Mouse (Mus musculus) neutrophil, adult 65 days (primary cell): ENCODE data around the gene Prokr1. TPM values are rescaled to one million over a fixed set of nuclear protein-coding genes. Genes with fewer than 3 reads are reported as not detected.

Source experiments
- total RNA-seq: library from RNA; stranded (reverse); gene quantifications from 2 replicates; pipeline ENCODE4 v1.2.4, GENCODE M21; 2023

Prokr1 gene
- 0.16 TPM in 1 of 2 replicates, not detected in the other for total RNA-seq

GRCm38 (mm10) chr6:87590394-87591281 is at the start of gene Prokr1:
Prokr1 (minus strand) TSS chr6:87590743.

GRCm38 (mm10) chr6:87532953-87533710 is 57.4 kb downstream of the Prokr1 start, which contains the start of gene Arhgap25:
Arhgap25 (minus strand) TSS chr6:87533259.

Other genes with a start within 250 kb of the Prokr1 start
- not detected in 2 replicates for gene Gkn1, start 239.8 kb downstream of the Prokr1 start, total RNA-seq
- gene Gkn2, start 217.4 kb downstream of the Prokr1 start, total RNA-seq = not detected in 2 replicates
- gene Gkn3, start 201.8 kb downstream of the Prokr1 start, total RNA-seq = not detected in 2 replicates
- gene Bmp10, start 161.7 kb downstream of the Prokr1 start, total RNA-seq = not detected in 2 replicates
- 112 and 121 TPM in 2 replicates for gene Arhgap25, start 57.5 kb downstream of the Prokr1 start, total RNA-seq
- gene Aplf, start 81.5 kb upstream of the Prokr1 start, total RNA-seq = 2.0 and 2.2 TPM in 2 replicates
- not detected in 2 replicates for gene Efcc1, start 140.1 kb upstream of the Prokr1 start, total RNA-seq
- gene Gp9, start 187.3 kb upstream of the Prokr1 start, total RNA-seq = 1.5 and 3.6 TPM in 2 replicates
- gene Rab43, start 221.4 kb upstream of the Prokr1 start, total RNA-seq = 54.8 and 58.6 TPM in 2 replicates
- 2.3 and 7.9 TPM in 2 replicates for gene Gm45140, start 245.1 kb upstream of the Prokr1 start, total RNA-seq
- 31.2 and 34.1 TPM in 2 replicates for gene Isy1, start 248.1 kb upstream of the Prokr1 start, total RNA-seq